ENCODE assay signal across 8 mouse cellular contexts in the genomic region with DNA sequence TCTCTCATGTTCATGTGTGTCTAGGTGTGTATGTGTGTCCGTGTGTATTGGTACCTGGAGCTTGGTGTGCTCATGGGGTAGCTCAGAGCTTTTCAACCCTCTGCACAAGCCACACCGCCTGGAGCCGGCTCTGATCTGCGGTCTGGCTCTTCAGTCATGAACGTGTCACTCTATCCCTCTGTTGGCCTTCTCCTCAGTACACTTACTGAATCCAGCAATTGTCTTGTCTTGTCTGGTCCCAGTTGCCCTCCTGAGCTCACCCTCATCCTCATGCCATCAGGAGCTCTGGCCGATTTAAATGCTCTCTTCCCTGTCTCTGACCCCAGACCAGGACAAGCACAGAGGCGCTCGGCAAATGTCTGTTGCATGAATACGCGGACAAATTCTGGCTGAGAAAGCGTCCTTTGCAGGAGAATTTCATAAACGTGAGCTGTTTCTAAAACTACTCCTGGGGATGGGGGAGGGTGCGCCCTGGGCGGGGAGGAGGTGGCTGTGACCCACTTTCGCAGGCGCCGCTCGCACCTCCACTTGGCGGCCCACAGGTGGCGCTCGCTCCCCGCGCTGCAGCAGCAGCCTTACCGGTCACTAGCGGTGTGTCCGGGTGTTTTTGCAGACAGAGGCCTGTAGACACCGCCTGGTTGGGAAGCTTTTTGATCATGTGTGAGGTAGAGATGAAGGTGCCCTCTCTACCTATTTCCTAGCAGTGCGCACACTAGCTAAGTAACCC. TPM values are rescaled to one million over a fixed set of nuclear protein-coding genes. Genes with fewer than 3 reads are reported as not detected.
A peak's percentile ranks its signal among the peaks of the same experiment; 100 is the strongest.
DNase-seq lines count a peak whose midpoint lies in the region; ATAC-seq and TF ChIP-seq lines count a peak whose summit lies in the region.

No protein-coding gene starts in this region.

- no peaks in the 10 kb centered on the region for H3K4me1 ChIP-seq in ES-Bruce4 (ENCODE audit: control insufficient read depth, insufficient read depth, low read length)
- H3K4me1 ChIP-seq in forebrain, embryonic 16.5 days (replicated peaks; ENCODE audit: control insufficient read depth, insufficient read depth, low read length): peaks cover 3% of the 10 kb centered on the region
- no peaks in the 10 kb centered on the region for H3K4me1 ChIP-seq in neural tube, embryonic 14.5 days (ENCODE audit: control insufficient read depth, insufficient read depth, low read length)

- H3K9ac ChIP-seq in ES-Bruce4 (ENCODE audit: low read depth, poor library complexity, severe bottlenecking): no peak overlapping the region
- no peak overlapping the region for H3K9ac ChIP-seq in forebrain, embryonic 16.5 days (replicated peaks; ENCODE audit: low read depth, low read length)
- no peak overlapping the region for H3K9ac ChIP-seq in neural tube, embryonic 14.5 days (replicated peaks; ENCODE audit: low read depth, low read length)

- H3K27ac ChIP-seq in ES-Bruce4 (ENCODE audit: insufficient read depth, low read length): no peak overlapping the region
- H3K27ac ChIP-seq in forebrain, embryonic 16.5 days (ENCODE audit: low read length): no peak overlapping the region
- H3K27ac ChIP-seq in neural tube, embryonic 14.5 days (ENCODE audit: low read depth, low read length): no peak overlapping the region

- 14% methylated on average over 28 of the region's 28 CpGs for WGBS in forebrain, embryonic 16.5 days
- WGBS in neural tube, embryonic 14.5 days: 18% methylated on average over 28 of the region's 28 CpGs

- peak; percentile 82 for ATAC-seq in forebrain, embryonic 16.5 days
- peak; percentile 85 for ATAC-seq in neural tube, embryonic 14.5 days (ENCODE audit: low read depth)

- DNase-seq in cerebellum, adult 18-20 months: peak; percentile 91 to 97
- DNase-seq in heart, postnatal 25 days (ENCODE audit: low spot score): peak; percentile 60
- peak; percentile 69 to 91 for DNase-seq in layer of hippocampus, adult 18-20 months (ENCODE audit: low spot score in 2 of 2)
- DNase-seq in lung, adult 18-20 months: peak; percentile 80 to 86
- DNase-seq in telencephalon, adult 2 months (ENCODE audit: low read depth, low spot score): peak; percentile 43

- TF ChIP-seq EP300 in ES-Bruce4 (IDR thresholded peaks at IDR 0.05; ENCODE audit: insufficient read depth, low read depth, low read length): no peak

- H3K9me3 ChIP-seq in ES-Bruce4 (replicated peaks; ENCODE audit: control insufficient read depth, insufficient read depth, low read length, poor library complexity, severe bottlenecking): no peaks in the 10 kb centered on the region
- H3K9me3 ChIP-seq in forebrain, embryonic 16.5 days (ENCODE audit: control insufficient read depth, low read length): no peaks in the 10 kb centered on the region
- H3K9me3 ChIP-seq in neural tube, embryonic 14.5 days (ENCODE audit: control insufficient read depth, low read length): no peaks in the 10 kb centered on the region

- intact Hi-C loops in heart, postnatal 25 days (cut with DNase I): loop anchor here (1.0 to 10.0 kb wide), 6 partner anchors 36 to 172 kb away; a partner anchor contains a TSS

- H3K4me2 ChIP-seq in forebrain, embryonic 16.5 days (ENCODE audit: low read length): peak overlapping the region; percentile 31
- H3K4me2 ChIP-seq in neural tube, embryonic 14.5 days (ENCODE audit: low read depth, low read length): no peak overlapping the region

- peak; percentile 93 for TF ChIP-seq CTCF in ES-Bruce4 (IDR thresholded peaks at IDR 0.05; ENCODE audit: low read depth, low read length)

- TF ChIP-seq POLR2A in ES-Bruce4 (IDR thresholded peaks at IDR 0.05; ENCODE audit: insufficient read depth, low read length): no peak

- H3K4me3 ChIP-seq in ES-Bruce4 (ENCODE audit: low read depth, low read length): peak overlapping the region; percentile 7; the same call in 1 of the 2 replicates
- no peak overlapping the region for H3K4me3 ChIP-seq in forebrain, embryonic 16.5 days (replicated peaks; ENCODE audit: low read length)
- no peak overlapping the region for H3K4me3 ChIP-seq in neural tube, embryonic 14.5 days (ENCODE audit: low read depth, low read length)

- no peaks in the 10 kb centered on the region for H3K27me3 ChIP-seq in ES-Bruce4 (ENCODE audit: control insufficient read depth, insufficient read depth, low read length, poor library complexity, severe bottlenecking)
- peaks cover 3% of the 10 kb centered on the region for H3K27me3 ChIP-seq in forebrain, embryonic 16.5 days (replicated peaks; ENCODE audit: control insufficient read depth, insufficient read depth, low read length)
- no peaks in the 10 kb centered on the region for H3K27me3 ChIP-seq in neural tube, embryonic 14.5 days (ENCODE audit: control insufficient read depth, insufficient read depth, low read length)

- H3K36me3 ChIP-seq in ES-Bruce4 (ENCODE audit: control insufficient read depth, insufficient read depth, low read length, poor library complexity, severe bottlenecking): no peaks in the 10 kb centered on the region
- no peaks in the 10 kb centered on the region for H3K36me3 ChIP-seq in forebrain, embryonic 16.5 days (ENCODE audit: control insufficient read depth, insufficient read depth)
- H3K36me3 ChIP-seq in neural tube, embryonic 14.5 days (ENCODE audit: control insufficient read depth, insufficient read depth, low read length): no peaks in the 10 kb centered on the region

RNA-seq across cellular contexts. Expression of a gene that starts 41.9 kb away (rescaled TPM):
- 16.8 and 17.5 TPM in 2 replicates for polyA plus RNA-seq in ES-Bruce4 (2011; ENCODE audit: insufficient read depth, insufficient read length, low read depth, missing spikeins)
- polyA plus RNA-seq in forebrain, embryonic 16.5 days (2015; fragmentation: Nextera tagmentation; extraction: Ambion mirVana): 8.1 and 10.8 TPM in 2 replicates
- 10 to 100 TPM; 39.4 to 56.9 TPM for total RNA-seq in heart, postnatal 25 days (2021)
- total RNA-seq in layer of hippocampus, adult 18-20 months (2021): 10 to 100 TPM in 1 of 2 experiments, 1 to 10 TPM in 1; 8.8 to 10.5 TPM
- polyA plus RNA-seq in neural tube, embryonic 14.5 days (2014; fragmentation: Nextera tagmentation; extraction: Ambion mirVana): 8.8 and 13.5 TPM in 2 replicates

Comparison
In these comparisons a context has a peak if more than half of its experiments do, and no peak if none do; other contexts are left out.
1. DNase-seq: peak in every context shown above with its lines; median percentile 94 in cerebellum, adult 18-20 months; 83 in lung, adult 18-20 months; 80 in layer of hippocampus, adult 18-20 months; 60 in heart, postnatal 25 days; 43 in telencephalon, adult 2 months.